Mouse (Mus musculus) frontal cortex, postnatal 36 days (tissue): Measurements from ENCODE around the gene Klhl11.
A peak's percentile ranks its signal among the peaks of the same experiment; 100 is the strongest.

Experiments
- DNase-seq, 2 experiments: peaks; one replicate each; pipeline ENCODE4 v3.0.0; 2022; ENCODE audit warnings: low spot score in 2 of 2

The Klhl11 gene

DNA sequence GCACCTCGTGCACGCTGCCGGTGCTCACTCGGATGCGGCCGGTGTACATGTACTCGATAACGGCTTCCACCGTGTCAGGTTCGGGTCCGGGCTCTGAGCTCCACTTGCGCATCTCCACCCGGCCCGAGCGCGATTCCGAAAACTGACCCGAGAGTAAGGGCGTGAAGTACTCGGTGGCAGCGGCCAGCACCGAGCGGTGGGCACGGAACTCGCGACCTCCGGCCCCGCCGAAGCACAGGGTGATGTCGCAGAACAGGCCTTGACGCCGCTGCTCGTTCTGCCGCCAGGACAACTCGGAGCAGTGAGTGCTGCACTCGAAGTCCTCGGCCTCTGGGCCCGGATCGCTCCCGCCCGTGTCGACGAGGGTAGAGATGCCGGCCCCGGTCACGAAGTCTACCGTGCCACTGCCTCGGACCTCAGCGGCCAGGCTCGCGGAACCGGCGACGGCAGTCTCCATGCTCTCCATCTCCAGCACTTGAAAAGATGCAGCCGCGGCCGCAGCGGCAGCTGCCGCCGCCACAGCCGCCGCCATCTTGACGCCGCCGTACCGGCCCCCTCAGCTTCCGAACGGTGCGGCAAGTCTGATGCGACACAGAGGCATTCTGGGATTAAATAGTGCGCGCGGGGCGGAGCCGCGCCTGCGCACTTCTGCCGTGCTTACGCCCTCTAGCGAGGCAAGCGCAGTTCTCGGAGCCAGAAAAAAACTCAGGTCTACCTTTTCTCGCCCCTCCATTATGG is at the start of gene Klhl11:
Klhl11 (minus strand) TSS at position 545 of the 738 bp plus-strand sequence.
- peak; percentile 91 to 94 for DNase-seq

DNA sequence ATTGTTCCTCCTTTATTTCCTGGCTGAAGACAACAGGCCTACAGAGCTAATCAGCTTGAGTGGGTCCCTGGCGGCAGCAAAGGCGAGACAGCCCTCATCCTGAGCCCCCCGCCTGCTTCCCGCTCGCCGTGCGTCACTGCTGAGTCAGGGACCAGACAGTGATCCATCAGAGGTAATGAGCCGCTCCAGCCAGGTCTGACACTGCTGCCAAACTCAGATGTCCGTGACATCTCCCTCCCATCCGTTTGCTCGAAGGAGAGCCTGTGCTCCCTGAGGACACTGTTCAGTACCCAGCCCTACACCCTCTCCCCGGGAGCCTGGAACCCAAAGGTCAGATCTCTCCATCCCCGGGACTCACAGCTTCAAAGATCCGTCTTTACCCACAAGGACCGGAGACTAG is 48.3 kb upstream of the Klhl11 start:
- DNase-seq: no peak

GRCm38 (mm10) chr11:100519188-100519587 is 46.6 kb upstream of the Klhl11 start:
- no peak for DNase-seq

- DNase-seq: no peak
Observed at GRCm38 (mm10) chr11:100518188-100518591, 45.6 kb upstream of the Klhl11 start.

DNA sequence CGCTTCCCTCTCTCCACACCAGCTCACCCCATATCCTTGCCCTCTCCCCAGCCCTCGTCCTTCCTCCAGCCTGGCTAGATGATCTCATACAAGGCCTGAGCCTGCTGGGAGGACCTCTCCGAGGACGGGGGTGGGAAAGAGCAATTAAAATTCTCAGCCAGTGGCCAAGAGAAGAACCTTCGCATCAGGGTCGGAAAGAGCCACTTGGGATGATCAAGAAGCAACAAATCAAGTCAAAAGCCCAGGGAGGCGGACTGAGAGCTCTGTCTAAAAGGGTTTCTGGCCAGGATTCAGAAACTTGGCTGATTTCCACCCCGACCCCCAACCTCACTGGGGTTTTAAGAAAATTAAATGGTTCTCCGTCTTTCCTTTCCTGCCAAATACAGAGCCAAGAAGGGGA is 43.8 kb upstream of the Klhl11 start:
- no peak for DNase-seq

GRCm38 (mm10) chr11:100515789-100516188 is 43.2 kb upstream of the Klhl11 start:
- no peak for DNase-seq

GRCm38 (mm10) chr11:100515061-100515460 is 42.5 kb upstream of the Klhl11 start:
- DNase-seq: no peak

DNA sequence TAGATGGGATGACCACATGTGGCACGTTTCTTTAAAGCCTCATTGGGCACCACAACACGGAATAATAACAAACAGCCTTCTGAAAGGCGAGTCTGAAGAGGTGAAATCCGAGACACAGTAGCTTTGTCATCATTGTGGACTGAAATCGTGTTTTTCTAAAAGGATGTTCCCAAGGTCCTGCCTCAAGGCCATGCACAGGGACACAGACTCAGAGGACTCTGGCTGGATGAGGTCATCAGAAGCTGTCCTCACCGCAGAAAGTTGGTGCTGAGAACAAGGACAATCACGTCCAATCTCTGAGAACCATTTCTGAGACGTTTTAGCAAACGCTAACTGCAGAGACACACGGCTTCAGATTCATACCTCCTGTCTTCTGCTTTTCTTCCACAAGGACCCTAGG is 41.2 kb upstream of the Klhl11 start:
- DNase-seq: no peak

DNA sequence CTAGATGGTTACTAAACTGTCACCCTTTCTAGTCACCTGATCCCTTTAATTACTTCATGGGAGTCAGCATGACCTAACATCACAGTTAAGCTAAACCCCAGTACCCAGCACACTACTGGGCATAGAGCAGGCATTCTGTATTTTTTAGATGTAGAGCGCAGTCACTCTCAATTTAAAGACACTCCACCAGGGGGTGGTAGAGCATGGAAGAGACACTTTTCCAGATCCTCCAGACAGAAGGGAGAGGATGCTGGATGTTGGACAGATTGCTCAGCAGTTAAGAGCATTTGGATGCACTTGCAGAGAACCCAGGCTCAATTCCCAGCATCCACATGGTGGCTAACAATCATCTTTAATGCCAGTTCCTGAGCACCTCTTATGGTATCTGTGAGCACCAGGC is 39.8 kb upstream of the Klhl11 start:
- DNase-seq: peak; percentile 21 to 54

DNA sequence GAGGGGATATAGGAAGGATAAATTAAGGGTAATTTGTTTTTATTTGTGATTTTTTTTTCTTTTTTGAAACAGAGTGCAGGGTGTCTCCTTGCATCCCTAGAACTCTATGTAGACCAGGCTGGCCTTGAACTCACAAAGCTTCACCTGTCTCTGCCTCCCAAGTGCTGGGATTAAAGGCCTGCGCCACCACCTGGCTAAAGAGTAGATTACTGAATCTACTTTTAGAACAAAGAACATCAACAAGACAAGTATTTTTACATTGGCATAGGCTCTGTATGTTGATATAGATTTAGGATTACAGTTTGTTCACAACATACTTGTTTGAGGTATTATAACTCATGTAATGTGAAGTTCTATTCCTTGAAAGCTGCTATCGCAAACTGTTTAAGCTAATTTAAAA is 38.0 kb upstream of the Klhl11 start:
- DNase-seq: no peak

DNA sequence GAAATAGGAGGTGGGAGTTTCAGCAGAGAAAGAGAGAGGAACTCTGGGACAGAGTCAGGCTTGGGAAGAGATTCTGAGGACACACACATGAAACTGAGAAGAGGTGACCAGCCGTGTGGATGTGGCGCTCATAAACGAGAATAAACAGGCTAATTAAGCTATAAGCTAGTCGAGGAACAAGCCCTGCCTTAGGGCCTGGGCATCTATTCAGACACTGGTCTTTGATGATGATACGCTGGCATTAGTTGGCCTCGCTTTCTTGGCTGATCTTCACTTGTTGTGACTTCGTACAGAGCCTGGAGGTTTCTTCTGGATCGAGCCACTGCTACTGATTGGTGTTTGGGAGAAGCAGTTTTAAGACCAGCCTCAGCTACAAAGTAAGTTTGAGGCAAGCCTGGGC is 33.5 kb upstream of the Klhl11 start:
- no peak for DNase-seq

GRCm38 (mm10) chr11:100504990-100505660 is 32.6 kb upstream of the Klhl11 start:
- DNase-seq: no peak

DNA sequence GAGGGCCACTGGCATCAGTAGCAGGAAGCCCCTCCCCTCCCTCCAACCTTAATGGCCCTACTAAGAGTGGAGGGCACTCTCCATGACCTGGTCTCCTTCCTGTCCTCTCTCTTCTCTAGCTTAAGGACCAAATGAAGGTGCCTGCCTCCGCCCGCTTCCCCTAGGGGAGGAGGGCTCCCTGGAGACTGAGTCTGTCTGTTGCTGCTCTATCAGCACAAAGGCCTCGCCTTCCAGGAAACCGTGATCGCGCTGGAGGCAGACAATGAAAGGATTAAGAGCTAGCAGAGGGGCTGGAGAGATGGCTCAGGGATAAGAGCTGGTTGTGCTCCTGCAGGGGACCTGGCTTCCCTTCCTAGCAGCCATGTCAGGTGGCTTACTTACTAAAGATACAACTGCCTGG is 28.8 kb upstream of the Klhl11 start:
- no peak for DNase-seq

DNA sequence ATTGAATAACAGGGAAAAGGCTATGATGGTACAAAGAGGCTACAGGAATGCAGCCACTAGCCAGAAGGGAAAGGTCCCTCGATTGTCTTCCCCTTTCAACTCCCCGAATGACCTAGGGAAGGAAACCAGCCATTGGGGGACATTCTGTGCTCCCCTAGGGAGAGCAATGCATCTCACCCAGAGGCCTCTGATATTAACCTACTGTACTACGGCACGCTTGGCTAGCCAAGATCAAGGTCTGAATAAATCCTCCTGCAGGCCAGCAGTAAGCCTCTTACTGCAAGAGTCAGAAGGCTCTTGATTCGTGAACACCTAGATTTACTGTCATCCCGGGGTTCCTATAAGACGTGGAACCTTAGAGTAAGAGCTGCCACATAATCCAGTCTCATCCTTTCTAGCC is 28.1 kb upstream of the Klhl11 start:
- no peak for DNase-seq

DNA sequence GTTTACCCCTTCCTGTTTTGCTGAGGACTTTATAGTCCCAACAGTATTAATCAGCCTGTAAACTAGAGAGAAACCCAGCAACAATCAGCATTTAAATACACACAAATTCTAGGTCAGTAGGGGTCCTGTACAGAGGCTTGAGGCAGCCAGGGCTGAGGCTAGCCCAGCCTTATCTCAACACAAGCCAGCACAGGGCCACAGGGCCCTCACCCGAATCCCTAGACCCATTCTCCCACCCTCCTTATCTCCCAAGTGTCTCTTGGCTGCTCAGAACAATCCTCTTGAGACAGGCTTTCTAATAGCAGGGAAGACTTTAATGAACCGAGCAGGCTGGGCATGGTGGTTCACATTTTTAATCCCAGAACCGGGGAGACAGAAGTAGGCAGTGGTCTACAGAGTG is 27.7 kb upstream of the Klhl11 start:
- no peak for DNase-seq

- no peak for DNase-seq
Observed at GRCm38 (mm10) chr11:100493771-100494170, 21.2 kb upstream of the Klhl11 start.

GRCm38 (mm10) chr11:100490951-100491350 is 18.4 kb upstream of the Klhl11 start:
- no peak for DNase-seq

- no peak for DNase-seq
Observed at GRCm38 (mm10) chr11:100485801-100486538, 13.4 kb upstream of the Klhl11 start.

DNA sequence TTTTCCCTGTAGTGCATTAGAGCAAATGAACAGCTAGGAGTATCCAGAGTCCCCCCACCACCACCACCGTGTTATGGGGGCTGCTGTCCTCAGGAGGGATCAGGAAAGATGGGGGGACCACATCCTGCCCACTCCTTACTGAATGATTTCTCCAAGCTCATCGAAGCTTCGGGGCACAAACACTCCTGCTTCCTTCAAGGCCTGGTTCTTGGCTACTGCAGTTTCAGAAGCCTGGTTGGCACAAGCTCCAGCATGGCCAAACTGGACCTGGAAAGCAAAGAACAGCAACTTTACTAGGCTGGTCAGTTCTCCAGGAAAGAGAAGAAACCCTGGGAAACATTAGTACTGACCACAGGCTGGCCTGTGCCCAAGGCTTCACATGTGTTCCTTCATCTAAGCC is 11.9 kb upstream of the Klhl11 start:
- no peak for DNase-seq

DNA sequence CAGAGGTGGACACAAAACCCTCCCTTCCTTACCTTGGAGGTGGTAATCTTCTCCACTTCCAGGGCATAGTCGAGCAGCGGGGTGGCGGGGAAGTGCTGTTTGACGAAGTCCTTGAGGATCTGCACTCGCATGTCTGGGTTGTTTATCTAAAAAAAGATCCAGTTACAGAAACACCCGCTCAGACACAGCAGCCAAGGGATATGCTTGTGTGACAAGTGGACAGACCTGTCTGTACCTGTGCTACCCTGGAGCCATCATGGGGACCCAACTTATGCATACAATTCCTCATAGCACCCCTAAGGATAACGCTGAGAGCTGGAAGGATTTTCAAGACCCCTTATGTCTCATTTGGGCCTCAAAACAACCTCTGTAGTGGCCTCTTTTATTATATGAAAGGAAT is 6.6 kb upstream of the Klhl11 start:
- no peak for DNase-seq

GRCm38 (mm10) chr11:100476281-100476680 is 3.7 kb upstream of the Klhl11 start:
- DNase-seq: no peak

DNA sequence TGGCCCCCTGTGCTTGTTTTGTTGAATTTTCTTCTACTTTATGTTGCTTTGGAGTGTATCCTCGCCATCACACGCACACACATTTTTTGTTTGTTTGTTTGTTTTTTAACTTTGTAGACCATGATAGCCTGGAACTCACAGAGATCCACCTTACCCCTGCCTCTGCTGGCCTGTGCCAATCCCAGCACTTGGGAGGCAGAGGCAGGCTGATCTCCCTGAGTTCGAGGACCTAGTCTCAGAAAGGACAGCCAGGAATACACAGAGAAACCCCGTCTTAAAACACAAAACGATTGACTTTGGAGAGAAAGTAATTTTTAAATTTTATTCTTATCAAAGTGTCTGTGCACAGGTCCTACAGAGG is 374 bp upstream of the Klhl11 start:
- DNase-seq: no peak
